Mouse (Mus musculus): Measurements from ENCODE around the gene Zfp78. TPM values are rescaled to one million over a fixed set of nuclear protein-coding genes. Genes with fewer than 3 reads are reported as not detected.
"Not testable (repeated sequence)": the region's sequence is repeated elsewhere in the genome, so short reads cannot be mapped to it uniquely, and the experiment has no call there.

Gene Zfp78
- polyA plus RNA-seq, 1 experiment from 2014 or later: 4.9 TPM

- H3K4me2 ChIP-seq: peak overlapping the region; percentile 58
- H3K27ac ChIP-seq (replicated peaks): peak overlapping the region; percentile 93
- no peaks in the 10 kb centered on the region for H3K36me3 ChIP-seq
- no peaks in the 10 kb centered on the region for H3K27me3 ChIP-seq
- ATAC-seq (ENCODE audit: low FRiP score, low read depth): peak; percentile 93
- H3K4me1 ChIP-seq (replicated peaks): peaks cover 16% of the 10 kb centered on the region
- WGBS: under 1% methylated on average over 38 of the region's 38 CpGs
- peak overlapping the region; percentile 64 for H3K9ac ChIP-seq
- no peaks in the 10 kb centered on the region for H3K9me3 ChIP-seq
- peak overlapping the region; percentile 44 for H3K4me3 ChIP-seq
These were observed 623 bp upstream of the Zfp78 start for GRCm38 (mm10) chr7:6362268-6363046.

DNA sequence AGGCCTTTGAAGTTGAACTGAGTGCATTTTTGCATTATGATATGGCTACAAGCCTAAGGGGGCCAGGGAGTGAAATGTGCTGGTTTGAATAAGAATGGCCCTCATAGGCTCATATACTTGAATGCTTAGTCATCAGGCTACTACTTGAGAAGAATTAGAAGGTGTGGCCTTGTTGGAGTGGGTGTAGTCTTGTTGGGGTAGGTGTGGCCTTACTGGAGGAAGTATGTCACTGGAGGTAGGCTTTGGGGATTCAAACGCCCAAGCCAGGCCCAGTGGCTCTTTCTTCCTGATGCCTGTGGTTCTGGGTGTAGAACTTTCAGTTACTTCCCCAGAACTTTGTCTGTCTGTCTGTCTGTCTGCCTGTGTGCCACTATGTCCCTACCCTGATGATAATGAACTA, 1.7 kb downstream of the Zfp78 start:
- Histone ChIP-seq H3K4me3 (no peak overlapping the region), H3K27me3 (no peaks in the 10 kb centered on the region), H3K27ac (replicated peaks) (no peak overlapping the region), H3K4me2 (peak overlapping the region; percentile 58; the same call in 1 of the 2 replicates), H3K9ac (no peak overlapping the region), H3K4me1 (replicated peaks) (peaks cover 16% of the 10 kb centered on the region), H3K36me3 (no peaks in the 10 kb centered on the region), H3K9me3 (no peaks in the 10 kb centered on the region)
- no peak for ATAC-seq (ENCODE audit: low FRiP score, low read depth)
- 64% methylated on average over 1 of the region's 1 CpGs for WGBS

DNA sequence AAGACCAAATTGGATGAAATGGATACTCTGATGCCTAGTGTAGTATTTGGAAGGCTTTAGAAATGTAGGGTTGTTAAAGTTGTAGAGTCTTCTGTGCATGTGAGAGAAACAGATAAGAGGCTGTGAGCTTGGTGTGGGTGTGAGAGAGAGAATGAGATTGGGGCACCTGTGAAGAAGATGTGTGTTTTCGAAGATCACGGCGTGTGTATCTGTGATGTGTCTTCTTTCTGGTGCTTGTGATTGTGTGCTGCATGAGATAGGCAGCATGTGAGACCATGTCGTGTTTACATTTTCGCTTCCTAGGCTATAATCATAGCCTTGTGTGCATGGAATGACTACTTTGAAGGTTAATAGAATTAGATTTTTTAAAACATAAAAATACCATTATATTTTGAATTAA, 4.1 kb downstream of the Zfp78 start:
- Histone ChIP-seq H3K9ac (no peak overlapping the region), H3K9me3 (no peaks in the 10 kb centered on the region), H3K36me3 (no peaks in the 10 kb centered on the region), H3K27ac (replicated peaks) (no peak overlapping the region), H3K4me1 (replicated peaks) (peaks cover 16% of the 10 kb centered on the region), H3K4me2 (no peak overlapping the region), H3K27me3 (no peaks in the 10 kb centered on the region), H3K4me3 (no peak overlapping the region)
- no peak for ATAC-seq (ENCODE audit: low FRiP score, low read depth)
- 91% methylated on average over 5 of the region's 5 CpGs for WGBS

DNA sequence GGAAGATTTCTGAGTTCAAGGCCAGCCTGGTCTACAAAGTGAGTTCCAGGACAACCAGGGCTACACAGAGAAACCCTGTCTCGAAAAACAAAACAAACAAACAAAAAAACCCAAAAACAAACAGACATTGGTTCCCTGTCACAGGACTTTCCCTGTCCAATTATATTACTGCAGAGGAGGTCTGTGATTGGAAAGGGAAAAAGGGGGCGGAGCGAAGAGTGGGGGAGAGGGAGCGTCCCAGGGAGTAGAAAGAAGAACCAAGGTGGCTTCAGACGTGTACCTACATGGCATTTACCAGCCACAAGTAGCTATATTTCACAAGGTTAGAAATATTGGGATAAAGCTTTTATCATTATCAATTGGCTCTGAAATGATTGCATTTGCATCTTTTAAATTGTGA, 5.1 kb downstream of the Zfp78 start:
- H3K4me3 ChIP-seq; H3K9ac ChIP-seq; H3K27me3 ChIP-seq; H3K36me3 ChIP-seq; H3K4me2 ChIP-seq; H3K27ac ChIP-seq (replicated peaks); ATAC-seq (ENCODE audit: low FRiP score, low read depth); H3K9me3 ChIP-seq: not testable (repeated sequence)
- WGBS: 87% methylated on average over 5 of the region's 5 CpGs
- H3K4me1 ChIP-seq (replicated peaks): peaks cover 16% of the 10 kb centered on the region

DNA sequence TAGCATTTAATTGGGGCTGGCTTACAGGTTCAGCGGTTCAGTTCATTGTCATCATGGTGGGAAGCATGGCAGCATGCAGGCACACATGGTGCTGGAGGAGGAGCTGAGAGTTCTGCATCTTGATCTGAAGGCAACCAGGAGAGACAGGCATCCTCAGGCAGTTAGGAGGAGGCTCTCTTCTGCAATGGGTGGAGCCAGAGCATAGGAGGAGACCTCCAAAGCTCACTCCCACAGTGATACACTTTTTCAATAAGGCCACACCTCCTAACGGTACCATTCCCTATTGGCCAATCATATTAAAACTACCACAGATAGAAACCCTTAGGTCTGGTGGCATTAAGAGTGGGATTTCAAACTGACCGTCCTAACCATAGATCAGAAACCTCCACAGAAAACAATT, 6.4 kb downstream of the Zfp78 start:
- Histone ChIP-seq H3K4me3 (no peak overlapping the region), H3K9me3 (no peaks in the 10 kb centered on the region), H3K4me2 (no peak overlapping the region), H3K27ac (replicated peaks) (no peak overlapping the region), H3K36me3 (peaks cover 9% of the 10 kb centered on the region; the same call in 1 of the 2 replicates), H3K4me1 (replicated peaks) (peaks cover 6% of the 10 kb centered on the region), H3K27me3 (no peaks in the 10 kb centered on the region), H3K9ac (no peak overlapping the region)
- ATAC-seq (ENCODE audit: low FRiP score, low read depth): no peak
- WGBS: 81% methylated on average over 3 of the region's 3 CpGs

DNA sequence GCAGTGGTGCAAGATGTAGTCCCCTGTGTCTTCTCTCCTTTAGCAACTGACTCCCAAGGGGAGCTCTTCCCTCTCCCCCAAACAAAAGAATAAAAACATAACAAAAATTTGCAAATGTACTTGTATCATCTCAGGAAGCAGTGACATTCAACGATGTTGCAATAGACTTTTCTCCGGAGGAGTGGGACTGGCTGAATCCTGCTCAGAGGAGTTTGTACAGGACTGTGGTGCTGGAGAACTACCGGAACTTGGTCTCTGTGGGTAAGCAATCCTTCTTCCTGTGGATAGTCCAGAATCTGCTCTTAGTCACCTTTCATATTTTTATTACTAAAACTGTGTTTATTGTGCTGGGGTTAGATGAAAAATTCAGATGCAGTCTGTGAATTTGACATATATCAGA, 9.9 kb downstream of the Zfp78 start:
- no peaks in the 10 kb centered on the region for H3K4me1 ChIP-seq (replicated peaks)
- no peaks in the 10 kb centered on the region for H3K9me3 ChIP-seq
- peaks cover 18% of the 10 kb centered on the region; the same call in 1 of the 2 replicates for H3K36me3 ChIP-seq
- no peaks in the 10 kb centered on the region for H3K27me3 ChIP-seq
- H3K4me2 ChIP-seq: no peak overlapping the region
- WGBS: 89% methylated on average over 3 of the region's 3 CpGs
- H3K9ac ChIP-seq: no peak overlapping the region
- no peak for ATAC-seq (ENCODE audit: low FRiP score, low read depth)
- H3K4me3 ChIP-seq: no peak overlapping the region
- no peak overlapping the region for H3K27ac ChIP-seq (replicated peaks)

DNA sequence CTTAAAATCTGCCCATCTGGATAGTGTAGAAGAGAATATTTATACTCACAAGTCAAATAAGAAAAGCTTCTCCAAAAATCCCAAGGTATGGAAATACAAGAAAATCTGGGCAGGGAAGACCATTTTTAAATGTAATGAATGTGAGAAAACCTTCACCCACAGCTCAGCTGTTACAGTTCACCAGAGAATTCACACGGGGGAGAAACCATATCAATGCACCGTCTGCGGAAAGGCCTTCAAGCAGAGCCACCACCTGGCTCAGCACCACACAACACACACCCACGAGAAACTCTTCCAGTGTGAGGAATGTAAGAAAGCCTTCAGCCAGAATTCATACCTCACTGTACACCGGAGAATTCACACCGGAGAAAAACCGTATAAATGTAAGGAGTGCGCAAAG, 15.4 kb downstream of the Zfp78 start:
- Histone ChIP-seq H3K9ac (no peak overlapping the region), H3K4me3 (no peak overlapping the region)
- no peak for ATAC-seq (ENCODE audit: low FRiP score, low read depth)

GRCm38 (mm10) chr7:6381431-6381830, 18.4 kb downstream of the Zfp78 start:
- Histone ChIP-seq H3K27ac (replicated peaks) (no peak overlapping the region), H3K4me2 (no peak overlapping the region), H3K36me3 (peaks cover 9% of the 10 kb centered on the region), H3K9ac (no peak overlapping the region), H3K4me3 (no peak overlapping the region), H3K9me3 (no peaks in the 10 kb centered on the region), H3K27me3 (no peaks in the 10 kb centered on the region), H3K4me1 (replicated peaks) (peaks cover 19% of the 10 kb centered on the region)
- WGBS: 87% methylated on average over 2 of the region's 2 CpGs
- no peak for ATAC-seq (ENCODE audit: low FRiP score, low read depth)

More for the DNA sequence above, 15.4 kb downstream of the Zfp78 start:
- peaks cover 8% of the 10 kb centered on the region for H3K4me1 ChIP-seq (replicated peaks)
- H3K36me3 ChIP-seq: peaks cover 18% of the 10 kb centered on the region
- WGBS: 89% methylated on average over 8 of the region's 8 CpGs
- H3K27me3 ChIP-seq: no peaks in the 10 kb centered on the region
- H3K27ac ChIP-seq (replicated peaks): no peak overlapping the region
- H3K9me3 ChIP-seq: no peaks in the 10 kb centered on the region
- H3K4me2 ChIP-seq: no peak overlapping the region

DNA sequence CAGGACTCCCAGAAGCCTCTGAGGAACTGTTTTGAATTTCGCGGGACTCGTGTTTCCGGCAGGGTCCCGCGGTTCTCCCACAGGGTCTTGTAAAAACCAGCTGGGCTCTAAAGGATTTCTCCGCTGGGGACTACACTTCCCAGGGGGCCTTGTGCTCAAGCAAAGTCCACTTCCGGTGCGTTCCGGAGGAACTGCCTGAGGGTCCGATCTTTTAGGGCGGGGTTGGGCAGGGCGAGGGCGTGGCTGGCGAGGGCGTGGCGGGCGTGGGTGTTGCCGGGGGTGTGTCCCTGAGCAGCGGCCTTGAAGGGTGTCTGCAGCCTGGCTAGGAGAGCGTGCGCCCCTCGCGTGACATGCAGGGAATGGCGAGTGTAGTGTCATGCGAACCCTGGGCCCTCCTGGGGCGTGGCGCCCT, 20.0 kb downstream of the Zfp78 start, which contains the start of gene Zfp28:
TSS of gene Zfp28 (plus strand) at position 252 of the 412 bp plus-strand sequence.
- peak; percentile 96 for ATAC-seq (ENCODE audit: low FRiP score, low read depth)
- Histone ChIP-seq H3K9me3 (no peaks in the 10 kb centered on the region), H3K27me3 (no peaks in the 10 kb centered on the region), H3K4me1 (replicated peaks) (peaks cover 19% of the 10 kb centered on the region), H3K27ac (replicated peaks) (peak within 1 kb of the TSS; percentile 45; the same call in 1 of the 2 replicates), H3K4me3 (peak within 1 kb of the TSS; percentile 69), H3K9ac (peak within 1 kb of the TSS; percentile 68), H3K36me3 (peaks cover 14% of the 10 kb centered on the region), H3K4me2 (peak within 1 kb of the TSS; percentile 85)
- WGBS: under 1% methylated on average over 28 of the region's 28 CpGs

GRCm38 (mm10) chr7:6384011-6384410, 20.9 kb downstream of the Zfp78 start:
- H3K36me3 ChIP-seq: peaks cover 12% of the 10 kb centered on the region
- 70% methylated on average over 8 of the region's 8 CpGs for WGBS
- H3K4me2 ChIP-seq: peak overlapping the region; percentile 85
- H3K9ac ChIP-seq: no peak overlapping the region
- no peaks in the 10 kb centered on the region for H3K9me3 ChIP-seq
- peaks cover 19% of the 10 kb centered on the region for H3K4me1 ChIP-seq (replicated peaks)
- no peak for ATAC-seq (ENCODE audit: low FRiP score, low read depth)
- peak overlapping the region; percentile 69 for H3K4me3 ChIP-seq
- H3K27ac ChIP-seq (replicated peaks): no peak overlapping the region
- no peaks in the 10 kb centered on the region for H3K27me3 ChIP-seq

- Histone ChIP-seq H3K9ac (no peak overlapping the region), H3K27me3 (no peaks in the 10 kb centered on the region), H3K4me2 (no peak overlapping the region), H3K4me1 (replicated peaks) (peaks cover 19% of the 10 kb centered on the region), H3K9me3 (no peaks in the 10 kb centered on the region), H3K27ac (replicated peaks) (no peak overlapping the region), H3K4me3 (no peak overlapping the region), H3K36me3 (peaks cover 33% of the 10 kb centered on the region)
- WGBS: 89% methylated on average over 8 of the region's 8 CpGs
- no peak for ATAC-seq (ENCODE audit: low FRiP score, low read depth)
These were observed 23.9 kb downstream of the Zfp78 start for GRCm38 (mm10) chr7:6386995-6387394.

GRCm38 (mm10) chr7:6388971-6389370, 25.9 kb downstream of the Zfp78 start:
- ATAC-seq (ENCODE audit: low FRiP score, low read depth): no peak
- no peak overlapping the region for H3K27ac ChIP-seq (replicated peaks)
- H3K36me3 ChIP-seq: peaks cover 48% of the 10 kb centered on the region
- H3K4me1 ChIP-seq (replicated peaks): peaks cover 7% of the 10 kb centered on the region
- 87% methylated on average over 5 of the region's 5 CpGs for WGBS
- H3K27me3 ChIP-seq: no peaks in the 10 kb centered on the region
- no peak overlapping the region for H3K9ac ChIP-seq
- no peaks in the 10 kb centered on the region for H3K9me3 ChIP-seq
- no peak overlapping the region for H3K4me2 ChIP-seq
- H3K4me3 ChIP-seq: no peak overlapping the region
